Mouse (Mus musculus) bone marrow macrophage, adult 2 months (primary cell): Measurements from ENCODE around the gene Cog3.

Experiments used
- CTCF ChIP-seq: IDR thresholded peaks from 2 replicates; pipeline ENCODE4 v1.5.1; 2012; ENCODE audit warnings: low read depth, mild to moderate bottlenecking, low read length, moderate library complexity
- POLR2A ChIP-seq: IDR thresholded peaks from 2 replicates; pipeline ENCODE4 v1.6.1; 2012; ENCODE audit warnings: mild to moderate bottlenecking, low read depth, low read length, borderline replicate concordance

DNA sequence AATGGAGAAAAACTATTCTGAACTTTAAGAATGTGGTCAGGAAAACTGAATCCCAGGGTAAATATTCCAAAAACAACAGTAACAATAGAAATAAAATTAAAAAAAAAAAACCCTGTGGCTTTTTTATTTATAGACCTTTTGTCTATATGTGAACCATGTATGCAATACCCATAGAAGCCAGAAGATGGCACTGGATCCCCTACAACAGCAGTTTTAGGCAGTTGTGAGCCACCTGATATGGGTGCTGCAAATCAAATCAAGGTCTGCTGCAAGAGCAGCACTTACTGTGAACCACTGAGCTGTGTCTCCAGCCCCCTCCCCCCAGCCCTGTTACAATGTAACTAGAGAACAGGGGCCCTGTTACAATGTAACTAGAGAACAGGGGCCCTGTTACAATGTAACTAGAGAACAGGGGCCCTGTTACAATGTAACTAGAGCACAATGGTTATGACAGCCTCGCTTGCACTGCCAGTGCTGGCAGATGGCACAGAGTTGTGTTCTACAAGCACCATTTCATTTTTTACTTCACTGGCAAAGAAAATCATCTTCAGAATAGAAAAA lies 85.2 kb downstream of the Cog3 start:
- TF ChIP-seq POLR2A (no peak), CTCF (no peak)
